Mouse (Mus musculus) G1E-ER4 (cell line): ENCODE data around the gene Mxd4. TPM values are rescaled to one million over a fixed set of nuclear protein-coding genes. Genes with fewer than 3 reads are reported as not detected.

Experiments
- GATA1 ChIP-seq: IDR thresholded peaks from one replicate; pipeline ENCODE4 v1.8.0; 2012; ENCODE audit warnings: low read length, inconsistent platforms
- polyA plus RNA-seq: library from polyadenylated mRNA; stranded (reverse); fragments of >175 nt; gene quantifications from 2 replicates; pipeline ENCODE4 v1.2.3, GENCODE M21; 2012

The Mxd4 gene
- polyA plus RNA-seq, 1 experiment = 18.2 TPM

- TF ChIP-seq GATA1 = no peak
These were observed 20.0 kb upstream of the Mxd4 start for GRCm38 (mm10) chr5:34207503-34207902.

DNA sequence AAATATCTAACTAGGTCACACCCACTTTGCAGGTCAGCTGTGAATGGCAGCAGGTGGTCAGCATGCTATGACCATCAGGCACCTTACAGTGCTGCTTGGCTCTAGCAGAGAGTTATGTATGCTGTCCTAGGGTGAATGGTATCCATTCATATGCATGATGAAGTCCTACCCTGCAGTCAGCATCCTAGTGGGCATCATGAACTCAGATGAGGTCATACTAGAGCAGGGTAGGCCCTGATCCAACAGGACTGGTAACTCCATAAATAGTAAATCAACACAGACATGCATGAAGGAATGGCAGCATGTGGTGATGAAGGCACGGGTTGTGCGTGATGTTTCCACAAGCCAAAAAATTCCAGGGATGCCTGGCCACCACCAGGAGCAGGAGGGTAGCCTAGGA lies 18.3 kb upstream of the Mxd4 start:
- TF ChIP-seq GATA1 = no peak

DNA sequence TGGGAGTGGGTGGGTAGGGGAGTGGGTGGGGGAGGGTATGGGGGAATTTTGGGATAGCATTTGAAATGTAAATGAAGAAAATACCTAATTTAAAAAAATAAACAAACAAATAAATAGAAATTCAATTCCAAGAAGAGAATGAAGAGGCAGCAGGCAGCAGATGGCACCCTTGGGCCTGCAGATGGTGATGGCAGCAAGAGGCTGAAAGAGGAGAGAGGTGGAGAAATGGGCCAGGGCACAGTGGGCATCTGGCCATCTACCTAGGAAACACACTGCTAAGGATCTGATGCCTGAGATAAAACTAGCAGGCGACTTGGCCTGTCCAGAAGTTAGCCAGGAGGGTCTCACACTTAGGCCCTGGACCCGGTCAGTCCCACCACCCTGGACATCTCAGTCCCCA lies 17.4 kb upstream of the Mxd4 start:
- no peak for TF ChIP-seq GATA1

- TF ChIP-seq GATA1 = no peak
These were observed 14.5 kb upstream of the Mxd4 start for GRCm38 (mm10) chr5:34202006-34202405.

- TF ChIP-seq GATA1 = no peak
These were observed 13.9 kb upstream of the Mxd4 start for GRCm38 (mm10) chr5:34201396-34201795.

- TF ChIP-seq GATA1 = no peak
These were observed 11.1 kb upstream of the Mxd4 start for GRCm38 (mm10) chr5:34198615-34199014.

DNA sequence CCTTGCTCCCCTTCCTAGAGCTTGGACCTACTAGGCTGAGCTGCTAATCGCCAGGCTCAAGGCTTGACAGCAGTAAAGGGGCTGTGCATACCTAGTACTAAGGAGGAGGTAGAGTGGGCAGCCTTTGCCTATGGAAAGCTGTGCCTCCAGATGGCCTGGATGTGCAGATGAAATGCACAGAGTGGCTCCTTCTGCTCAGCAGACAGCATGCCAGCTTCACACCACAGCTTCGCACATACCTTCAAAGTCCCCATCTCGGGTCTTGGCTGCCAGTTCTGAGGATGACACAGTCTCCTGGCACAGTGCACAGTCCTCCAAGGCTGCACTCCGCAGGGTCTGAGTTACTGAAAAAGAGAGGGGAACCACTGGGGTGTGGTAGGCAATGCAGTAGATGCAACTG lies 9.7 kb upstream of the Mxd4 start:
- TF ChIP-seq GATA1 = no peak

DNA sequence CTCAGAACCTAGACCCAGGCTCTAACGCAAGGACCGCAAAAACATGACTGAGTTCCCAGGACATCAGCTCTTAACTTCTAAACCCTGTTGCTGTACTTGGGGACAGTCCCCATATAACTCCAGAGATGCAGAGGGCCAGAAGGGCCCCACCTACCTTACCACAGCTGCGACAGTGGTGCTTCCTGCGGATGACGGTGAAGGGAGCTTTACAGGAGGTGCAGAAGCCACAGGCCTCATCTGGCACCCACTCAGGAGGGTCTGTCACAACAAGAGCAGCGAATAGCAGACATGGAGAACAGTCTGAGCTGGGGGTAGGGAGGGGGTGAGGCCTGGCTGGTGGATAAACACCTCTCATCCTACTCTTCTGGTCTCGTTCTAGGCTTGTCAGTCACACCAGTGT lies 8.9 kb upstream of the Mxd4 start:
- TF ChIP-seq GATA1 = no peak

DNA sequence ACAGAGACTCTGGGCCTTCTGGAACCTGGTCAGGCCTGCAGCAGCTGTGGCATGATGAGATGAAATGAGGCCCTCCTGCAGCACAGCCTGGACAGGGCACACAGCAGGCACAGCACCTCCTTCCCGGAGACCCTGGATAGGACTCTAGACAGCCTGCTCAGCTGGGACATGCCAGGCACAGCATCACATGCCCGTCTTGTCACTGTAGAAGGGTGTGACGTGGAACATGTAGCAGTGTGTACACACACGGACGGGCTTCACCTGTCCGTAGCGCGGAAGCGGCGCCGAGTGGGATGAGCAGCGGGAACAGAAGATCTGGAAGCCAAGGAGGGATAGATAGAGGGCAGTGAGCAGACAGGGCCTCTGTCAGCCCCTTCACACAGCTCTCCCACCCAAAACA lies 8.3 kb upstream of the Mxd4 start:
- no peak for TF ChIP-seq GATA1

- TF ChIP-seq GATA1 = no peak
These were observed 7.6 kb upstream of the Mxd4 start for GRCm38 (mm10) chr5:34194975-34195662.

DNA sequence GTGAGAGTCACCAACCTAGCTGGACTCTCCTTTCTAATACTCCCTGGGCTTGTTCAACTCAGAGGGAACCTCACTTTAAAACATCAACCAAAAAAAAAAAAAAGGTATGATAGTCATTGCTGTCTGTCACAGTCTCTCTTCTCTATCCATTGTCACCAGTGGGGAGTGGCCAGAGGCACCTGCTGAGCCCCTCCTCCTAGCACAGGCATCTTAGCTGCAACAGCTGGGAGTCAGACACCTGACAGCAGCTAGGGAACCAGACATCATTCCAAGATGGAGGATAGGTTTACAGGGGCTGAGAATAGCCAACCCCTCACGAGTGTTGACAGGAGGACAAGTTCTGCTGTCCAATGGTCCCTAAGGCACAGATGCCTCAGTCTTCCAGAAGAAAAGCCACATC lies 6.9 kb upstream of the Mxd4 start:
- no peak for TF ChIP-seq GATA1

- no peak for TF ChIP-seq GATA1
These were observed 4.3 kb upstream of the Mxd4 start for GRCm38 (mm10) chr5:34191843-34192242.

- TF ChIP-seq GATA1 = no peak
These were observed 3.5 kb upstream of the Mxd4 start for GRCm38 (mm10) chr5:34191021-34191420.

- no peak for TF ChIP-seq GATA1
These were observed 2.0 kb upstream of the Mxd4 start for GRCm38 (mm10) chr5:34189521-34189920.

DNA sequence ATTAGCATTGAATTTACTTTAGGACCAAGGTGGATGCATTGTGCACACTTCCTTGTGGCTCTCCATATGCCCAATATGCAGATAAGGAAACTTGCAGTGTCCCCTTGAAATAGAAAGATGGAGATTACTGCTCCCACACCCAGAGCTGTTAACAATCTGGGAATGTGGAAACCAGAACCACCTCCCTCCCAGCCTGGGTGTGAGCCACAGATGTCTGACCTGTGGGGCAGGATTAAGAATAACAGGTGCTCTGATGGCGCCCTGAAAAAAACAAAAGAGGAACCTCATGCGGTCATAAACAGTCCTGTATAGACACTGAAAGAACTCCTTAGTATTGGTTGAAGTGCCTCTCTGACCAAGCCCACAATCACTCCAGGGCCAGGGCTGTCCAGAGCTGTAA lies 1.3 kb upstream of the Mxd4 start:
- TF ChIP-seq GATA1 = no peak

DNA sequence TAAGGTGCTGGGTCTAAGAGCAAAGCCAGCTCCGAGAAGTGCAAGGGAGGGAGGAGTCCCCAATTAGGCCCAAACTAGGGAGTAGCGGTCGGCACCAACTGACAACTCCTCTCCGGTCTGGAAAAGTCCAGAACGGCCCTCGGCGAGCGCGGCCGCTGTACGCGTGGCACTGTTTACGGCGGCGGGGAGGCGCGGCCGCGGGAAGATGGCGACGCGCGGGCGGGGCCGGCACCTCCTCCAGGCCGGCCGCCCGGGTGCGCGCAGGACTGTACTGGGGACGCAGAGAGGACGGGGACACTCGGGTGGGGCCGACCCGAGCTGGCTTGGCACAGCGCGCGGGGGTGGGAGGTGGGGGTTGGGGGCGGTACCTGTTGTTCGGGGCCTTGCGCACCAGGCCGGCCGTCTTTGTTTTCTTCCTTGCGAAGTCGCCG lies 544 bp downstream of the Mxd4 start:
- no peak for TF ChIP-seq GATA1

GRCm38 (mm10) chr5:34186391-34186790 lies 1.1 kb downstream of the Mxd4 start:
- TF ChIP-seq GATA1 = no peak

DNA sequence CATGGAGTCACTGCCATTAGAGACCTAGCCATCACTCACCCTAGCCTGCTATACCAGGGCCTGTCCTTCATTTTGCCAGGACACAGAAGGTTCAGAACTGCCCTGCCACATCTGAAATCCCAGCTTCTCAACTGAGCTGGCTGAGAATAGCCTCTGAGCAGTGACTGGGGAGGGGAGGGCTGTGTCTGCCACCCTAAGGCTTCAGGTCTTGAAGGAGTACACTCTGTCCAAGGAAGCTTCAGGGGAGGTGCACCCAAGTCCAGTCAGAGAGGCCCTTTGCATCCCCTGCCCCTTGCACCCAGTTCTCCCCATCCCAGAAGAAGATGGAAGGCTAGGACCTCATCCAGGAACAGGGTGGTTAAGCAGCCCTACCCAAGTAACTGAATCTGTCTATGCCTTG lies 1.7 kb downstream of the Mxd4 start:
- TF ChIP-seq GATA1 = no peak
